Mouse (Mus musculus) stomach, embryonic 15.5 days (tissue): ENCODE measurements around the gene Rps24. TPM values are rescaled to one million over a fixed set of nuclear protein-coding genes. Genes with fewer than 3 reads are reported as not detected.
A peak's percentile ranks its signal among the peaks of the same experiment; 100 is the strongest.

Experiments
- ATAC-seq: fragments of 200-750 bp; cut with Nextera tagmentation; 2 replicates; pipeline ENCODE4 v1.8.0; 2017; ENCODE audit warnings: low read depth, moderate number of reproducible peaks, moderate TSS enrichment; ENCODE audit not compliant: insufficient read depth, low FRiP score
- H3K27ac ChIP-seq: fragments of 300-500 bp; sonication (generic); 2 replicates; pipeline ENCODE4 v1.5.1; 2015; ENCODE audit warnings: mild to moderate bottlenecking, inconsistent platforms
- H3K27me3 ChIP-seq: fragments of 300-500 bp; sonication (generic); replicated peaks from 2 replicates; pipeline ENCODE4 v1.6.1; 2015; ENCODE audit warnings: inconsistent platforms
- H3K36me3 ChIP-seq: fragments of 300-500 bp; sonication (generic); 2 replicates; pipeline ENCODE4 v1.6.1; 2015; ENCODE audit warnings: inconsistent platforms
- H3K4me1 ChIP-seq: fragments of 300-500 bp; sonication (generic); 2 replicates; pipeline ENCODE4 v1.6.1; 2015; ENCODE audit warnings: inconsistent platforms
- H3K4me2 ChIP-seq: fragments of 300-500 bp; sonication (generic); 2 replicates; pipeline ENCODE4 v1.6.1; 2015; ENCODE audit warnings: mild to moderate bottlenecking, inconsistent platforms
- H3K4me3 ChIP-seq: fragments of 300-500 bp; sonication (generic); replicated peaks from 2 replicates; pipeline ENCODE4 v1.5.1; 2015; ENCODE audit warnings: inconsistent platforms
- H3K9ac ChIP-seq: fragments of 300-500 bp; sonication (generic); 2 replicates; pipeline ENCODE4 v1.6.1; 2015; ENCODE audit warnings: inconsistent platforms
- H3K9me3 ChIP-seq: fragments of 300-500 bp; sonication (generic); 2 replicates; pipeline ENCODE4 v1.6.1; 2016; ENCODE audit warnings: inconsistent platforms
- WGBS: fragments of 180-500 bp; shearing (Covaris S2); methylation state at CpG from one replicate; pipeline ENCODE4 v1.1.7; 2015; 5-methylcytosine and 5-hydroxymethylcytosine counted together
- polyA plus RNA-seq: library from polyadenylated mRNA; unstranded; fragments of >200 nt; fragmentation: Nextera tagmentation; extraction: Ambion mirVana; gene quantifications from 2 replicates; pipeline ENCODE4 v1.2.1, GENCODE M21; 2015

Rps24 gene
- polyA plus RNA-seq, 1 experiment from 2014 or later = 1,042 TPM

GRCm38 (mm10) chr14:24521597-24521996 lies 34.7 kb downstream of the Rps24 start:
- H3K27me3 ChIP-seq = no peaks in the 10 kb centered on the region
- H3K27ac ChIP-seq = no peak overlapping the region
- H3K36me3 ChIP-seq = no peaks in the 10 kb centered on the region
- H3K4me3 ChIP-seq = no peak overlapping the region
- H3K4me2 ChIP-seq = no peak overlapping the region
- ATAC-seq = no peak
- no peaks in the 10 kb centered on the region for H3K9me3 ChIP-seq
- no peak overlapping the region for H3K9ac ChIP-seq
- H3K4me1 ChIP-seq = no peaks in the 10 kb centered on the region
- 48% methylated on average over 8 of the region's 8 CpGs for WGBS

GRCm38 (mm10) chr14:24525137-24525536 lies 38.2 kb downstream of the Rps24 start:
- Histone ChIP-seq H3K4me1 (peaks cover under 1% of the 10 kb centered on the region; the same call in 1 of the 2 replicates), H3K27ac (no peak overlapping the region), H3K4me2 (no peak overlapping the region), H3K9ac (no peak overlapping the region), H3K27me3 (no peaks in the 10 kb centered on the region), H3K36me3 (no peaks in the 10 kb centered on the region), H3K9me3 (no peaks in the 10 kb centered on the region), H3K4me3 (no peak overlapping the region)
- no peak for ATAC-seq
- 57% methylated on average over 3 of the region's 3 CpGs for WGBS

- ATAC-seq = no peak
- Histone ChIP-seq H3K27ac (no peak overlapping the region), H3K4me1 (peaks cover 8% of the 10 kb centered on the region), H3K9ac (no peak overlapping the region), H3K4me2 (no peak overlapping the region), H3K27me3 (no peaks in the 10 kb centered on the region), H3K9me3 (no peaks in the 10 kb centered on the region), H3K36me3 (no peaks in the 10 kb centered on the region), H3K4me3 (no peak overlapping the region)
- 61% methylated on average over 10 of the region's 10 CpGs for WGBS
Measured at GRCm38 (mm10) chr14:24525677-24526415, 38.9 kb downstream of the Rps24 start.

GRCm38 (mm10) chr14:24526440-24526839 lies 39.5 kb downstream of the Rps24 start:
- ATAC-seq = no peak

GRCm38 (mm10) chr14:24530228-24530627 lies 43.3 kb downstream of the Rps24 start:
- no peak overlapping the region for H3K27ac ChIP-seq
- no peaks in the 10 kb centered on the region for H3K27me3 ChIP-seq
- H3K9me3 ChIP-seq = no peaks in the 10 kb centered on the region
- H3K4me2 ChIP-seq = peak overlapping the region; percentile 16; the same call in 1 of the 2 replicates
- H3K4me1 ChIP-seq = peaks cover 8% of the 10 kb centered on the region
- no peak overlapping the region for H3K4me3 ChIP-seq
- H3K9ac ChIP-seq = no peak overlapping the region
- WGBS = 6% methylated on average over 6 of the region's 6 CpGs
- ATAC-seq = peak; percentile 61; the same call in 1 of the 2 replicates
- no peaks in the 10 kb centered on the region for H3K36me3 ChIP-seq

More at GRCm38 (mm10) chr14:24526440-24526839, 39.5 kb downstream of the Rps24 start:
- Histone ChIP-seq H3K27ac (no peak overlapping the region), H3K4me1 (peaks cover 8% of the 10 kb centered on the region), H3K27me3 (no peaks in the 10 kb centered on the region), H3K4me3 (no peak overlapping the region), H3K9me3 (no peaks in the 10 kb centered on the region), H3K36me3 (no peaks in the 10 kb centered on the region), H3K9ac (no peak overlapping the region), H3K4me2 (no peak overlapping the region)
- 67% methylated on average over 10 of the region's 10 CpGs for WGBS

- Histone ChIP-seq H3K4me3 (no peak overlapping the region), H3K36me3 (no peaks in the 10 kb centered on the region), H3K9ac (no peak overlapping the region), H3K9me3 (no peaks in the 10 kb centered on the region), H3K27ac (no peak overlapping the region), H3K27me3 (no peaks in the 10 kb centered on the region), H3K4me1 (peaks cover 8% of the 10 kb centered on the region), H3K4me2 (no peak overlapping the region)
- ATAC-seq = no peak
- 76% methylated on average over 9 of the region's 9 CpGs for WGBS
Measured at GRCm38 (mm10) chr14:24534865-24535545, 48.1 kb downstream of the Rps24 start.

- H3K9ac ChIP-seq = no peak overlapping the region
- 74% methylated on average over 4 of the region's 4 CpGs for WGBS
- ATAC-seq = no peak
- H3K4me2 ChIP-seq = no peak overlapping the region
- no peaks in the 10 kb centered on the region for H3K27me3 ChIP-seq
- H3K4me1 ChIP-seq = no peaks in the 10 kb centered on the region
- no peaks in the 10 kb centered on the region for H3K36me3 ChIP-seq
- no peaks in the 10 kb centered on the region for H3K9me3 ChIP-seq
- no peak overlapping the region for H3K27ac ChIP-seq
- no peak overlapping the region for H3K4me3 ChIP-seq
Measured at GRCm38 (mm10) chr14:24542901-24543300, 56.0 kb downstream of the Rps24 start.

GRCm38 (mm10) chr14:24544057-24544456 lies 57.1 kb downstream of the Rps24 start:
- no peak for ATAC-seq
- Histone ChIP-seq H3K9me3 (no peaks in the 10 kb centered on the region), H3K27me3 (no peaks in the 10 kb centered on the region), H3K9ac (no peak overlapping the region), H3K36me3 (no peaks in the 10 kb centered on the region), H3K4me2 (no peak overlapping the region), H3K27ac (no peak overlapping the region), H3K4me1 (no peaks in the 10 kb centered on the region), H3K4me3 (no peak overlapping the region)
- WGBS = 42% methylated on average over 2 of the region's 2 CpGs

Other genes with a start within 250 kb of the Rps24 start
- 13.5 and 15.6 TPM in 2 replicates for gene Dlg5, start 241.2 kb upstream of the Rps24 start, polyA plus RNA-seq
- gene E330034G19Rik, start 193.9 kb upstream of the Rps24 start, polyA plus RNA-seq = not detected in 2 replicates
- 15.3 and 19.3 TPM in 2 replicates for gene Polr3a, start 67 bp upstream of the Rps24 start, polyA plus RNA-seq